Comparison of ENCODE assay signal across 28 mouse cellular contexts in the genomic region with DNA sequence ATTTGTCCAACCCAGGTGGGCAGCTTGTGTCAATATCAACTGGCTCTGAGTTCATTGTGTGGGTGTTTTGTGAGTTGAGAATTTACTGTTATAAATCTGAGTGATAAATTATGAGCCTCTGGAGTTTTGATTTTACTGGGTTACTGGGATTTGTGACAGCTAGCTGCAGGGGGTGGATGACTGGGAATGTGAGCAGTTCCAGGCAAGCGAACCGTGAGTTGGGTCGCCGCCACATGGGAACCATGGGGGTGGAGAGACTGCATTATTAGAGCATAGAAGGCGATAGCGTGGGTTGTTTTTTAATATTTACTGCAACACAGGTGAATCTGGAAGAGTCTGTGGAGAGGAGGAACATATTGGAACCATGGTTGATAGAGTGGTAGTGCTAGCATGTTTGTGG. TPM values are rescaled to one million over a fixed set of nuclear protein-coding genes. Genes with fewer than 3 reads are reported as not detected.
DNase-seq lines count a peak whose midpoint lies in the region; ATAC-seq and TF ChIP-seq lines count a peak whose summit lies in the region.
"Had no signal": no experiment of that assay in that cellular context is flagged by ENCODE, and none has a peak within 500 bp of the region (broad histone marks: within the 10 kb centered on the region; RNA-seq: fewer than 3 reads in every experiment).

No protein-coding gene starts in this region.

- H3ac ChIP-seq in myocyte (ENCODE audit: control insufficient read depth, insufficient read length) = no peak overlapping the region

- H3K27ac ChIP-seq in neural tube, embryonic 15.5 days (replicated peaks) = no peak overlapping the region
- H3K27ac ChIP-seq: embryonic facial prominence, embryonic 13.5 days; gastrocnemius, adult 2 months; heart, embryonic 15.5 days; hindbrain, embryonic 15.5 days; intestine, embryonic 15.5 days; liver, embryonic 13.5 days; midbrain, embryonic 12.5 days had no signal

- H3K4me1 ChIP-seq in neural tube, embryonic 15.5 days = peaks cover 8% of the 10 kb centered on the region
- H3K4me1 ChIP-seq: heart, embryonic 15.5 days; liver, embryonic 13.5 days had no signal

- WGBS in neural tube, embryonic 15.5 days = 57% methylated on average over 6 of the region's 6 CpGs

- H3K9ac ChIP-seq in neural tube, embryonic 15.5 days (replicated peaks) = no peak overlapping the region
- H3K9ac ChIP-seq: embryonic facial prominence, embryonic 13.5 days; heart, embryonic 15.5 days; hindbrain, embryonic 15.5 days; intestine, embryonic 15.5 days; liver, embryonic 13.5 days; midbrain, embryonic 12.5 days had no signal

- peak; percentile 27 for DNase-seq in left cerebral cortex, postnatal 4 days
- no peak for DNase-seq in left cerebral cortex, adult 9 months (ENCODE audit: low spot score in 2 of 2)
- peak; percentile 74 for DNase-seq in cerebellum, adult 8-10 months
- peak; percentile 79 to 80 for DNase-seq in cerebellum, postnatal 36 days
- DNase-seq in spleen, adult 18-20 months = no peak
- DNase-seq: adrenal gland, adult 8-10 months; B cell, adult 2 months; embryo, embryonic 11 days; gastrocnemius, adult 2 months; heart, postnatal 4 days; kidney, adult 9 months; kidney, postnatal 36 days; liver, embryonic 13.5 days; lung, adult 2 months; lung, postnatal 14 days had no signal

- peak overlapping the region; percentile 1 for H3K4me2 ChIP-seq in myocyte (ENCODE audit: low read depth)
- no peak overlapping the region for H3K4me2 ChIP-seq in neural tube, embryonic 15.5 days
- H3K4me2 ChIP-seq: embryonic facial prominence, embryonic 13.5 days; heart, embryonic 15.5 days; hindbrain, embryonic 15.5 days; intestine, embryonic 15.5 days; liver, embryonic 13.5 days; midbrain, embryonic 12.5 days had no signal

- H3K79me2 ChIP-seq in myocyte (ENCODE audit: control insufficient read depth, insufficient read depth) = no peaks in the 10 kb centered on the region

- H3K27me3 ChIP-seq in myocyte (ENCODE audit: control insufficient read depth, insufficient read depth, insufficient read length) = no peaks in the 10 kb centered on the region
- 0 out of 2 replicates have a peak, but pooled peaks cover 4% of the 10 kb centered on the region for H3K27me3 ChIP-seq in neural tube, embryonic 15.5 days (replicated peaks)
- H3K27me3 ChIP-seq: CH12.LX; heart, embryonic 15.5 days; intestine, embryonic 15.5 days; liver, embryonic 13.5 days; Patski had no signal

- H3K36me3 ChIP-seq in myocyte (ENCODE audit: control insufficient read depth, insufficient read depth) = no peaks in the 10 kb centered on the region
- no peaks in the 10 kb centered on the region for H3K36me3 ChIP-seq in neural tube, embryonic 15.5 days
- H3K36me3 ChIP-seq: embryonic facial prominence, embryonic 13.5 days; G1E; heart, embryonic 15.5 days; hindbrain, embryonic 15.5 days; intestine, embryonic 15.5 days; liver, embryonic 13.5 days; midbrain, embryonic 12.5 days had no signal

- ATAC-seq in erythroblast, adult 5-6 weeks (replicated peaks; ENCODE audit: low FRiP score, poor library complexity, severe bottlenecking) = no peak
- ATAC-seq in neural tube, embryonic 15.5 days (ENCODE audit: low FRiP score) = no peak
- ATAC-seq: forebrain, embryonic 14.5 days; intestine, embryonic 15.5 days; Patski had no signal

- intact Hi-C loops in left cerebral cortex, postnatal 4 days (cut with DNase I) = no loop called here

- no peaks in the 10 kb centered on the region for H3K9me3 ChIP-seq in neural tube, embryonic 15.5 days (replicated peaks)
- H3K9me3 ChIP-seq: embryonic facial prominence, embryonic 13.5 days; heart, embryonic 15.5 days; hindbrain, embryonic 15.5 days; intestine, embryonic 15.5 days; liver, embryonic 13.5 days; midbrain, embryonic 12.5 days had no signal

- no peak for TF ChIP-seq POLR2A in myocyte (IDR thresholded peaks at IDR 0.05; ENCODE audit: insufficient read length, low read depth)

- H3K4me3 ChIP-seq in myocyte = no peak overlapping the region
- no peak overlapping the region for H3K4me3 ChIP-seq in neural tube, embryonic 15.5 days (replicated peaks)
- H3K4me3 ChIP-seq: embryonic facial prominence, embryonic 13.5 days; gastrocnemius, adult 2 months; heart, embryonic 15.5 days; hindbrain, embryonic 15.5 days; intestine, embryonic 15.5 days; liver, embryonic 13.5 days; midbrain, embryonic 12.5 days had no signal

TF ChIP-seq in myocyte, 11 proteins besides CTCF, POLR2A, EP300 and RAD21:
- TF ChIP-seq MYOG (IDR thresholded peaks at IDR 0.05; ENCODE audit: control insufficient read depth in 1 of 3, insufficient read depth in 1 of 3, insufficient read length in 2 of 3, low read depth in 2 of 3) (no peak), REST (IDR thresholded peaks at IDR 0.05; ENCODE audit: insufficient read depth, insufficient read length) (no peak), TCF3 (IDR thresholded peaks at IDR 0.05; ENCODE audit: insufficient read length, low read depth) (no peak), MYOD1 (IDR thresholded peaks at IDR 0.05; ENCODE audit: control insufficient read depth in 1 of 3, insufficient read length in 2 of 3, low read depth in 2 of 3) (no peak), CEBPB (IDR thresholded peaks at IDR 0.05; ENCODE audit: insufficient read depth, poor library complexity, severe bottlenecking) (no peak), POLR2AphosphoS2 (IDR thresholded peaks at IDR 0.05; ENCODE audit: insufficient read length, low read depth) (no peak), USF1 (IDR thresholded peaks at IDR 0.05; ENCODE audit: low read depth) (no peak), TCF12 (IDR thresholded peaks at IDR 0.05; ENCODE audit: insufficient read depth, poor library complexity, severe bottlenecking) (no peak), MAX (IDR thresholded peaks at IDR 0.05; ENCODE audit: low read depth) (no peak)
TF ChIP-seq in myocyte: peak in this region for 0.

RNA-seq across cellular contexts. Expression of a gene that starts 11.7 kb away (rescaled TPM):
- total RNA-seq in left cerebral cortex, postnatal 4 days (2021) = 1 to 10 TPM; 2.6 to 2.9 TPM
- polyA plus RNA-seq in myocyte (2012; fragmentation: generic; extraction: Trizol) = 0.11 TPM
- total RNA-seq in erythroblast, adult 5-6 weeks (2015; ENCODE audit: low replicate concordance) = not detected in 2 replicates
- not detected in 2 replicates for total RNA-seq in erythroblast, adult 5-6 weeks (2017; ENCODE audit: low replicate concordance)
- polyA plus RNA-seq in neural tube, embryonic 15.5 days (2015; fragmentation: Nextera tagmentation; extraction: Ambion mirVana) = 1.0 and 1.6 TPM in 2 replicates
- total RNA-seq: CH12.LX; monocyte, adult 5-6 weeks had no signal
- polyA plus RNA-seq: G1E had no signal

Comparison
In these comparisons a context has a peak if more than half of its experiments do, and no peak if none do; other contexts are left out.
1. DNase-seq: peak in left cerebral cortex, postnatal 4 days (single experiment), cerebellum, adult 8-10 months (single experiment) and cerebellum, postnatal 36 days (2 of 2); none in left cerebral cortex, adult 9 months (0 of 2) and spleen, adult 18-20 months (0 of 2).